Mouse (Mus musculus): ENCODE results near the gene Thsd7b.
"Not testable (repeated sequence)": the region's sequence is repeated elsewhere in the genome, so short reads cannot be mapped to it uniquely, and the experiment has no call there.

DNA sequence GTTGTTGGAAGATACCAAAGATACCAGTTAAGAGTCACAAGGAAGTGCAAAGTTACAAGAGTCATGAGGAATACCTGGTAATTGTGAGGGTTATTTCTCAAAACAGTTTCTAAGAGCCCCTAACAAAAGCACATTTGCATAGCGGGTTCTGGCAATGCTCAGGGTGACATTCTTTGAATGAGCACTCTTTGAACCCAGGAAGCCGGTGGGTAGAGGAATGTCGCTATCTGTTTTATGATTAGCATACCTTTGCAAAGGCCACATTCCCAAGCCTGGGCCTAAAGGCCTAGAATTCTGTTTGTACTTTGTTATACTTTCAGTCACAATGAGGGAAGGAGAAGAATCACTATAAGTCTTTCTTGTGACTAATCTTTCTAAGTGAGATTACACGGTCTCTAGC is 973.8 kb downstream of the Thsd7b start:
- TF ChIP-seq GATA1 (IDR thresholded peaks at IDR 0.05; ENCODE audit: borderline replicate concordance, low read length); FLI1 (IDR thresholded peaks at IDR 0.05; ENCODE audit: low read length): not testable (repeated sequence)
